Mouse (Mus musculus): ENCODE data around the gene Rai1. TPM values are rescaled to one million over a fixed set of nuclear protein-coding genes. Genes with fewer than 3 reads are reported as not detected.

Rai1 gene
- polyA plus RNA-seq, 1 experiment = 24.9 TPM

GRCm38 (mm10) chr11:60130516-60130915 lies 25.7 kb downstream of the Rai1 start:
- H3K36me3 ChIP-seq (ENCODE audit: control insufficient read depth, insufficient read depth) = no peaks in the 10 kb centered on the region
- H3K27me3 ChIP-seq (ENCODE audit: control insufficient read depth, insufficient read depth, insufficient read length) = no peaks in the 10 kb centered on the region
- peaks cover 100% of the 10 kb centered on the region for H3K79me2 ChIP-seq (ENCODE audit: control insufficient read depth, insufficient read depth)
- no peak overlapping the region for H3ac ChIP-seq (ENCODE audit: control insufficient read depth, insufficient read length, low read depth)
- peaks cover 93% of the 10 kb centered on the region for H3K79me3 ChIP-seq (ENCODE audit: low read depth)
- no peak for TF ChIP-seq MYOD1 (IDR thresholded peaks at IDR 0.05; ENCODE audit: control insufficient read depth, insufficient read length, low read depth)
- TF ChIP-seq CEBPB (IDR thresholded peaks at IDR 0.05; ENCODE audit: low read depth) = no peak
- no peak for TF ChIP-seq FOSL1 (IDR thresholded peaks at IDR 0.05; ENCODE audit: insufficient read depth, low read length, poor library complexity, severe bottlenecking)
- no peak for TF ChIP-seq MYOG (IDR thresholded peaks at IDR 0.05; ENCODE audit: control insufficient read depth, extremely low read depth, insufficient read length)
- no peak for TF ChIP-seq CTCF (IDR thresholded peaks at IDR 0.05; ENCODE audit: control insufficient read depth, insufficient read depth, insufficient read length)
- no peak for TF ChIP-seq MAX (IDR thresholded peaks at IDR 0.05)
- TF ChIP-seq USF1 (IDR thresholded peaks at IDR 0.05; ENCODE audit: low read depth) = no peak
- H3K4me3 ChIP-seq (ENCODE audit: insufficient read depth, poor library complexity, severe bottlenecking) = no peak overlapping the region

GRCm38 (mm10) chr11:60132061-60132460 lies 27.2 kb downstream of the Rai1 start:
- Histone ChIP-seq H3K79me3 (ENCODE audit: low read depth) (peaks cover 89% of the 10 kb centered on the region), H3K79me2 (ENCODE audit: control insufficient read depth, insufficient read depth) (peaks cover 100% of the 10 kb centered on the region), H3ac (ENCODE audit: control insufficient read depth, insufficient read length, low read depth) (no peak overlapping the region), H3K4me3 (ENCODE audit: insufficient read depth, poor library complexity, severe bottlenecking) (no peak overlapping the region), H3K27me3 (ENCODE audit: control insufficient read depth, insufficient read depth, insufficient read length) (no peaks in the 10 kb centered on the region), H3K36me3 (ENCODE audit: control insufficient read depth, insufficient read depth) (no peaks in the 10 kb centered on the region)
- TF ChIP-seq USF1 (IDR thresholded peaks at IDR 0.05; ENCODE audit: low read depth) = no peak
- TF ChIP-seq CTCF (IDR thresholded peaks at IDR 0.05; ENCODE audit: control insufficient read depth, insufficient read depth, insufficient read length) = no peak
- TF ChIP-seq FOSL1 (IDR thresholded peaks at IDR 0.05; ENCODE audit: insufficient read depth, low read length, poor library complexity, severe bottlenecking) = no peak
- TF ChIP-seq MYOG (IDR thresholded peaks at IDR 0.05; ENCODE audit: control insufficient read depth, extremely low read depth, insufficient read length) = no peak
- no peak for TF ChIP-seq MAX (IDR thresholded peaks at IDR 0.05)
- TF ChIP-seq MYOD1 (IDR thresholded peaks at IDR 0.05; ENCODE audit: control insufficient read depth, insufficient read length, low read depth) = no peak
- TF ChIP-seq CEBPB (IDR thresholded peaks at IDR 0.05; ENCODE audit: low read depth) = no peak

GRCm38 (mm10) chr11:60136491-60136890 lies 31.7 kb downstream of the Rai1 start:
- Histone ChIP-seq H3K36me3 (ENCODE audit: control insufficient read depth, insufficient read depth) (no peaks in the 10 kb centered on the region), H3K79me2 (ENCODE audit: control insufficient read depth, insufficient read depth) (peaks cover 99% of the 10 kb centered on the region), H3K4me3 (ENCODE audit: insufficient read depth, poor library complexity, severe bottlenecking) (no peak overlapping the region), H3ac (ENCODE audit: control insufficient read depth, insufficient read length, low read depth) (no peak overlapping the region), H3K27me3 (ENCODE audit: control insufficient read depth, insufficient read depth, insufficient read length) (no peaks in the 10 kb centered on the region), H3K79me3 (ENCODE audit: low read depth) (peaks cover 62% of the 10 kb centered on the region)
- TF ChIP-seq MYOD1 (IDR thresholded peaks at IDR 0.05; ENCODE audit: control insufficient read depth, insufficient read length, low read depth) (no peak), USF1 (IDR thresholded peaks at IDR 0.05; ENCODE audit: low read depth) (no peak), CTCF (IDR thresholded peaks at IDR 0.05; ENCODE audit: control insufficient read depth, insufficient read depth, insufficient read length) (no peak), CEBPB (IDR thresholded peaks at IDR 0.05; ENCODE audit: low read depth) (no peak), FOSL1 (IDR thresholded peaks at IDR 0.05; ENCODE audit: insufficient read depth, low read length, poor library complexity, severe bottlenecking) (no peak), MAX (IDR thresholded peaks at IDR 0.05) (no peak), MYOG (IDR thresholded peaks at IDR 0.05; ENCODE audit: control insufficient read depth, extremely low read depth, insufficient read length) (no peak)

DNA sequence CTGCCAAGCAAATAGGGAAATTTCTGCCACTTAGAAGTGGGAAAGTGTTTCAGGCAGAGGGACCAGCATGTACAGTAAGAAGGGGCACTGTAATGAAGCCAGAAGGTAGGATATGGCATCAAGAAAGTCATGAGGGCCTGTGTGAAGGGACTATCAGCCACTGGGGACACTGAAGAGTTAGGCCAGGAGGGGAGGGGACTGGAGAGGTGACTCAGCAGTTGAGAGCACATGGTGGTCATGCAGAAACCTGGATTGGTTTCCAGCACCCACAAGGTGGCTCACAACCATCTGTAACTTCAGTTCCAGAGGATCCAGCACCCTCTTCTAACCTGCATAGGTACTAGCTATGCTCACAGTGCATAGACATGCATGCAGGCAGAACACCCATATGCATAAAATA lies 32.4 kb downstream of the Rai1 start:
- TF ChIP-seq MYOD1 (IDR thresholded peaks at IDR 0.05; ENCODE audit: control insufficient read depth, insufficient read length, low read depth) = no peak
- peak; percentile 77 for TF ChIP-seq MAX (IDR thresholded peaks at IDR 0.05)
- Histone ChIP-seq H3K79me2 (ENCODE audit: control insufficient read depth, insufficient read depth) (peaks cover 99% of the 10 kb centered on the region), H3K27me3 (ENCODE audit: control insufficient read depth, insufficient read depth, insufficient read length) (no peaks in the 10 kb centered on the region), H3ac (ENCODE audit: control insufficient read depth, insufficient read length, low read depth) (no peak overlapping the region), H3K4me3 (ENCODE audit: insufficient read depth, poor library complexity, severe bottlenecking) (no peak overlapping the region), H3K79me3 (ENCODE audit: low read depth) (peaks cover 62% of the 10 kb centered on the region), H3K36me3 (ENCODE audit: control insufficient read depth, insufficient read depth) (no peaks in the 10 kb centered on the region)

GRCm38 (mm10) chr11:60139141-60139733 lies 34.4 kb downstream of the Rai1 start:
- TF ChIP-seq CTCF (IDR thresholded peaks at IDR 0.05; ENCODE audit: control insufficient read depth, insufficient read depth, insufficient read length) (no peak), MYOD1 (IDR thresholded peaks at IDR 0.05; ENCODE audit: control insufficient read depth, insufficient read length, low read depth) (no peak), MYOG (IDR thresholded peaks at IDR 0.05; ENCODE audit: control insufficient read depth, extremely low read depth, insufficient read length) (no peak), CEBPB (IDR thresholded peaks at IDR 0.05; ENCODE audit: low read depth) (no peak), MAX (IDR thresholded peaks at IDR 0.05) (no peak), USF1 (IDR thresholded peaks at IDR 0.05; ENCODE audit: low read depth) (no peak), FOSL1 (IDR thresholded peaks at IDR 0.05; ENCODE audit: insufficient read depth, low read length, poor library complexity, severe bottlenecking) (no peak)
- Histone ChIP-seq H3K36me3 (ENCODE audit: control insufficient read depth, insufficient read depth) (peaks cover 1% of the 10 kb centered on the region), H3ac (ENCODE audit: control insufficient read depth, insufficient read length, low read depth) (peak overlapping the region; percentile 12), H3K79me2 (ENCODE audit: control insufficient read depth, insufficient read depth) (peaks cover 99% of the 10 kb centered on the region), H3K79me3 (ENCODE audit: low read depth) (peaks cover 56% of the 10 kb centered on the region), H3K27me3 (ENCODE audit: control insufficient read depth, insufficient read depth, insufficient read length) (no peaks in the 10 kb centered on the region), H3K4me3 (ENCODE audit: insufficient read depth, poor library complexity, severe bottlenecking) (peak overlapping the region; percentile 41)
